Mouse (Mus musculus): ENCODE measurements around the gene Uggt1. TPM values are rescaled to one million over a fixed set of nuclear protein-coding genes. Genes with fewer than 3 reads are reported as not detected.
A peak's percentile ranks its signal among the peaks of the same experiment; 100 is the strongest.

Uggt1 gene
- total RNA-seq, 2 experiments from 2014 or later, result 48.6 to 50.7 TPM

GRCm38 (mm10) chr1:36235057-36235639 is 9.4 kb downstream of the Uggt1 start:
- intact Hi-C loops (cut with DNase I), result no loop called here
- Histone ChIP-seq H3K4me3 (no peak overlapping the region), H3K27ac (no peak overlapping the region)
- DNase-seq (ENCODE audit: extremely low spot score in 1 of 2, low spot score in 2 of 2), result no peak
- no peak for TF ChIP-seq CTCF (IDR thresholded peaks at IDR 0.05)

GRCm38 (mm10) chr1:36233218-36233617 is 11.3 kb downstream of the Uggt1 start:
- no peak for TF ChIP-seq CTCF (IDR thresholded peaks at IDR 0.05)
- no peak overlapping the region for H3K27ac ChIP-seq

GRCm38 (mm10) chr1:36230919-36231705 is 13.4 kb downstream of the Uggt1 start:
- intact Hi-C loops (cut with DNase I), result no loop called here
- no peak for TF ChIP-seq CTCF (IDR thresholded peaks at IDR 0.05)
- Histone ChIP-seq H3K4me3 (no peak overlapping the region), H3K27ac (no peak overlapping the region)
- no peak for DNase-seq (ENCODE audit: extremely low spot score in 1 of 2, low spot score in 2 of 2)

More at GRCm38 (mm10) chr1:36233218-36233617, 11.3 kb downstream of the Uggt1 start:
- DNase-seq (ENCODE audit: extremely low spot score in 1 of 2, low spot score in 2 of 2), result no peak
- no peak overlapping the region for H3K4me3 ChIP-seq
- intact Hi-C loops (cut with DNase I), result no loop called here

- intact Hi-C loops (cut with DNase I), result no loop called here
- TF ChIP-seq CTCF (IDR thresholded peaks at IDR 0.05), result no peak
- no peak overlapping the region for H3K27ac ChIP-seq
- no peak for DNase-seq (ENCODE audit: extremely low spot score in 1 of 2, low spot score in 2 of 2)
- no peak overlapping the region for H3K4me3 ChIP-seq
Observed at GRCm38 (mm10) chr1:36228461-36228860, 16.1 kb downstream of the Uggt1 start.

GRCm38 (mm10) chr1:36224648-36225047 is 19.9 kb downstream of the Uggt1 start:
- intact Hi-C loops (cut with DNase I), result no loop called here
- Histone ChIP-seq H3K4me3 (no peak overlapping the region), H3K27ac (no peak overlapping the region)
- TF ChIP-seq CTCF (IDR thresholded peaks at IDR 0.05), result peak; percentile 54
- DNase-seq (ENCODE audit: extremely low spot score in 1 of 2, low spot score in 2 of 2), result no peak

GRCm38 (mm10) chr1:36214324-36214723 is 30.2 kb downstream of the Uggt1 start:
- intact Hi-C loops (cut with DNase I), result no loop called here

GRCm38 (mm10) chr1:36201739-36202138 is 42.8 kb downstream of the Uggt1 start:
- Histone ChIP-seq H3K4me3 (no peak overlapping the region), H3K27ac (no peak overlapping the region)
- no peak for TF ChIP-seq CTCF (IDR thresholded peaks at IDR 0.05)
- DNase-seq (ENCODE audit: extremely low spot score in 1 of 2, low spot score in 2 of 2), result no peak
- intact Hi-C loops (cut with DNase I), result no loop called here

More at GRCm38 (mm10) chr1:36214324-36214723, 30.2 kb downstream of the Uggt1 start:
- TF ChIP-seq CTCF (IDR thresholded peaks at IDR 0.05), result no peak
- DNase-seq (ENCODE audit: extremely low spot score in 1 of 2, low spot score in 2 of 2), result no peak
- H3K27ac ChIP-seq, result no peak overlapping the region
- no peak overlapping the region for H3K4me3 ChIP-seq

- Histone ChIP-seq H3K4me3 (no peak overlapping the region), H3K27ac (0 out of 2 replicates have a peak overlapping the region, but pooled peaks have one; percentile 28)
- intact Hi-C loops (cut with DNase I), result no loop called here
- no peak for TF ChIP-seq CTCF (IDR thresholded peaks at IDR 0.05)
- DNase-seq (ENCODE audit: extremely low spot score in 1 of 2, low spot score in 2 of 2), result no peak
Observed at GRCm38 (mm10) chr1:36194482-36194881, 50.0 kb downstream of the Uggt1 start.

GRCm38 (mm10) chr1:36191966-36192365 is 52.6 kb downstream of the Uggt1 start:
- TF ChIP-seq CTCF (IDR thresholded peaks at IDR 0.05), result no peak
- H3K27ac ChIP-seq, result no peak overlapping the region
- intact Hi-C loops (cut with DNase I), result no loop called here
- H3K4me3 ChIP-seq, result no peak overlapping the region
- no peak for DNase-seq (ENCODE audit: extremely low spot score in 1 of 2, low spot score in 2 of 2)

GRCm38 (mm10) chr1:36180038-36180437 is 64.5 kb downstream of the Uggt1 start:
- TF ChIP-seq CTCF (IDR thresholded peaks at IDR 0.05), result no peak

GRCm38 (mm10) chr1:36173461-36173860 is 71.1 kb downstream of the Uggt1 start:
- H3K27ac ChIP-seq, result no peak overlapping the region
- intact Hi-C loops (cut with DNase I), result no loop called here
- TF ChIP-seq CTCF (IDR thresholded peaks at IDR 0.05), result no peak
- no peak overlapping the region for H3K4me3 ChIP-seq
- no peak for DNase-seq (ENCODE audit: extremely low spot score in 1 of 2, low spot score in 2 of 2)

More at GRCm38 (mm10) chr1:36180038-36180437, 64.5 kb downstream of the Uggt1 start:
- H3K4me3 ChIP-seq, result no peak overlapping the region
- H3K27ac ChIP-seq, result no peak overlapping the region
- intact Hi-C loops (cut with DNase I), result no loop called here
- no peak for DNase-seq (ENCODE audit: extremely low spot score in 1 of 2, low spot score in 2 of 2)

GRCm38 (mm10) chr1:36172941-36173340 is 71.6 kb downstream of the Uggt1 start:
- no peak overlapping the region for H3K27ac ChIP-seq
- H3K4me3 ChIP-seq, result no peak overlapping the region
- no peak for DNase-seq (ENCODE audit: extremely low spot score in 1 of 2, low spot score in 2 of 2)
- intact Hi-C loops (cut with DNase I), result no loop called here
- no peak for TF ChIP-seq CTCF (IDR thresholded peaks at IDR 0.05)
